Mouse (Mus musculus) lung, adult 2 months (tissue): ENCODE data around the gene Irx4.

Source experiments
- CTCF ChIP-seq: fragments of 200-500 bp; IDR thresholded peaks from 2 replicates; pipeline ENCODE4 v1.5.1; 2011; ENCODE audit warnings: mild to moderate bottlenecking, low read length, control low read depth; ENCODE audit not compliant: insufficient read depth
- POLR2A ChIP-seq: fragments of 200-500 bp; IDR thresholded peaks from 2 replicates; pipeline ENCODE4 v1.6.1; 2011; ENCODE audit warnings: low read depth, mild to moderate bottlenecking, control low read depth, low read length, borderline replicate concordance; ENCODE audit errors: extremely low read depth

GRCm38 (mm10) chr13:73264831-73265230, 4.6 kb downstream of the Irx4 start:
- TF ChIP-seq CTCF = no peak
- TF ChIP-seq POLR2A = no peak
